Mouse (Mus musculus): ENCODE results near the gene Hist1h4h. TPM values are rescaled to one million over a fixed set of nuclear protein-coding genes. Genes with fewer than 3 reads are reported as not detected.

The Hist1h4h gene
- polyA plus RNA-seq, 1 experiment from 2014 or later: 7.7 TPM

- Histone ChIP-seq H3K27me3 (ENCODE audit: control insufficient read depth, insufficient read depth, low read length) (no peaks in the 10 kb centered on the region), H3K4me1 (ENCODE audit: control insufficient read depth, insufficient read depth, low read length) (peaks cover 5% of the 10 kb centered on the region; the same call in 1 of the 2 replicates), H3K9me3 (replicated peaks; ENCODE audit: control insufficient read depth, low read length) (no peaks in the 10 kb centered on the region), H3K36me3 (ENCODE audit: control insufficient read depth, insufficient read depth) (no peaks in the 10 kb centered on the region), H3K4me2 (ENCODE audit: low read depth, low read length) (peak overlapping the region; percentile 94), H3K27ac (ENCODE audit: low read length) (peak overlapping the region; percentile 86), H3K9ac (ENCODE audit: low read length) (peak overlapping the region; percentile 70), H3K4me3 (ENCODE audit: low read length) (peak overlapping the region; percentile 71)
- peak; percentile 86 for ATAC-seq (replicated peaks; ENCODE audit: extremely low read depth, insufficient read depth, low FRiP score)
- WGBS: under 1% methylated on average over 27 of the region's 27 CpGs
These were observed 13.1 kb upstream of the Hist1h4h start for GRCm38 (mm10) chr13:23517603-23518294.

GRCm38 (mm10) chr13:23518295-23518603 lies 12.6 kb upstream of the Hist1h4h start:
- Histone ChIP-seq H3K9ac (ENCODE audit: low read length) (peak overlapping the region; percentile 62), H3K4me3 (ENCODE audit: low read length) (peak overlapping the region; percentile 71), H3K9me3 (replicated peaks; ENCODE audit: control insufficient read depth, low read length) (no peaks in the 10 kb centered on the region), H3K4me1 (ENCODE audit: control insufficient read depth, insufficient read depth, low read length) (peaks cover 5% of the 10 kb centered on the region; the same call in 1 of the 2 replicates), H3K27ac (ENCODE audit: low read length) (peak overlapping the region; percentile 48; the same call in 1 of the 2 replicates), H3K4me2 (ENCODE audit: low read depth, low read length) (peak overlapping the region; percentile 94), H3K36me3 (ENCODE audit: control insufficient read depth, insufficient read depth) (no peaks in the 10 kb centered on the region), H3K27me3 (ENCODE audit: control insufficient read depth, insufficient read depth, low read length) (no peaks in the 10 kb centered on the region)
- WGBS: under 1% methylated on average over 6 of the region's 6 CpGs
- ATAC-seq (replicated peaks; ENCODE audit: extremely low read depth, insufficient read depth, low FRiP score): no peak

DNA sequence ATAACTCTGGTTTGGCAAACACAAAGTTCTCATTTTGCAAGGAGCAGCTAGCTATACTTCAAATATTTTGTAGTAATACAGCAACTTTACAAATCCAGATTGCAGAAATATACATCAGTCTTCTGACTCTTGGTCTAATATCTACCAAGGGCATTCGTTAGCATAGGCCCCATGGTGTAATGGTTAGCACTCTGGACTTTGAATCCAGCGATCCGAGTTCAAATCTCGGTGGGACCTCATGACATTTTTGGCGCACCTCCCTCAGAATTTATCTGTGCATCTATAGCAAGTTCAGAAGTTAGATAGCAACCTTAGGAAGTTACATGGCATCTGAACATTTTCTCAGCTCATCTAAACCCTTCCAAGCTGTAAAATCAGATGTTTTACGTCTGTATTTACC lies 12.0 kb upstream of the Hist1h4h start:
- ATAC-seq (replicated peaks; ENCODE audit: extremely low read depth, insufficient read depth, low FRiP score): peak; percentile 53; the same call in 1 of the 2 replicates
- Histone ChIP-seq H3K9ac (ENCODE audit: low read length) (peak overlapping the region; percentile 46; the same call in 1 of the 2 replicates), H3K4me2 (ENCODE audit: low read depth, low read length) (peak overlapping the region; percentile 94)

GRCm38 (mm10) chr13:23519416-23519815 lies 11.4 kb upstream of the Hist1h4h start:
- peak overlapping the region; percentile 94 for H3K4me2 ChIP-seq (ENCODE audit: low read depth, low read length)
- no peaks in the 10 kb centered on the region for H3K27me3 ChIP-seq (ENCODE audit: control insufficient read depth, insufficient read depth, low read length)
- whole genome bisulfite sequencing: under 1% methylated on average over 10 of the region's 10 CpGs
- H3K9me3 ChIP-seq (replicated peaks; ENCODE audit: control insufficient read depth, low read length): no peaks in the 10 kb centered on the region
- peaks cover 5% of the 10 kb centered on the region; the same call in 1 of the 2 replicates for H3K4me1 ChIP-seq (ENCODE audit: control insufficient read depth, insufficient read depth, low read length)
- peak overlapping the region; percentile 46; the same call in 1 of the 2 replicates for H3K9ac ChIP-seq (ENCODE audit: low read length)
- ATAC-seq (replicated peaks; ENCODE audit: extremely low read depth, insufficient read depth, low FRiP score): peak; percentile 39; the same call in 1 of the 2 replicates
- H3K27ac ChIP-seq (ENCODE audit: low read length): peak overlapping the region; percentile 72
- peak overlapping the region; percentile 58 for H3K4me3 ChIP-seq (ENCODE audit: low read length)
- no peaks in the 10 kb centered on the region for H3K36me3 ChIP-seq (ENCODE audit: control insufficient read depth, insufficient read depth)

More for the DNA sequence above, 12.0 kb upstream of the Hist1h4h start:
- Histone ChIP-seq H3K27me3 (ENCODE audit: control insufficient read depth, insufficient read depth, low read length) (no peaks in the 10 kb centered on the region), H3K36me3 (ENCODE audit: control insufficient read depth, insufficient read depth) (no peaks in the 10 kb centered on the region), H3K9me3 (replicated peaks; ENCODE audit: control insufficient read depth, low read length) (no peaks in the 10 kb centered on the region), H3K4me3 (ENCODE audit: low read length) (peak overlapping the region; percentile 58), H3K27ac (ENCODE audit: low read length) (peak overlapping the region; percentile 72), H3K4me1 (ENCODE audit: control insufficient read depth, insufficient read depth, low read length) (peaks cover 5% of the 10 kb centered on the region; the same call in 1 of the 2 replicates)
- 0% methylated on average over 6 of the region's 6 CpGs for WGBS

DNA sequence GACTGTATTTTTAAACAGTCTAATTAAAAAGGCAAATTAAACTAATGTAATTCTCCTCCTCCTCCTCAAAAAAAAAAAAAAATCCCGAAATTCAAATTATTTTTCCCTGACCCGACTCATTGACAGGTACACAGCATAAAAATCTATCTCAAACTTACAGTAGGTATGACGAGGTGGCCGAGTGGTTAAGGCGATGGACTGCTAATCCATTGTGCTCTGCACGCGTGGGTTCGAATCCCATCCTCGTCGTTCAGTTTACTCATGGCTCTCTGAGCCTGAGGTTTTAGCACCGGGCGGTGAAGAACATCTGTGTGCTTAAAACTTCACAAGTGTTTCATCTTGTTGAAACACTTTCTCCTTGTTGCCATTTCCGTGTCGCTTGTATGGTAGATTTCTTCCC lies 9.1 kb upstream of the Hist1h4h start:
- Histone ChIP-seq H3K27me3 (ENCODE audit: control insufficient read depth, insufficient read depth, low read length) (no peaks in the 10 kb centered on the region), H3K27ac (ENCODE audit: low read length) (no peak overlapping the region), H3K36me3 (ENCODE audit: control insufficient read depth, insufficient read depth) (no peaks in the 10 kb centered on the region), H3K9me3 (replicated peaks; ENCODE audit: control insufficient read depth, low read length) (no peaks in the 10 kb centered on the region), H3K9ac (ENCODE audit: low read length) (no peak overlapping the region), H3K4me1 (ENCODE audit: control insufficient read depth, insufficient read depth, low read length) (peaks cover 7% of the 10 kb centered on the region; the same call in 1 of the 2 replicates), H3K4me3 (ENCODE audit: low read length) (peak overlapping the region; percentile 2; the same call in 1 of the 2 replicates), H3K4me2 (ENCODE audit: low read depth, low read length) (peak overlapping the region; percentile 49)
- ATAC-seq (replicated peaks; ENCODE audit: extremely low read depth, insufficient read depth, low FRiP score): no peak; the same call in 1 of the 2 replicates
- 1% methylated on average over 14 of the region's 14 CpGs for WGBS

DNA sequence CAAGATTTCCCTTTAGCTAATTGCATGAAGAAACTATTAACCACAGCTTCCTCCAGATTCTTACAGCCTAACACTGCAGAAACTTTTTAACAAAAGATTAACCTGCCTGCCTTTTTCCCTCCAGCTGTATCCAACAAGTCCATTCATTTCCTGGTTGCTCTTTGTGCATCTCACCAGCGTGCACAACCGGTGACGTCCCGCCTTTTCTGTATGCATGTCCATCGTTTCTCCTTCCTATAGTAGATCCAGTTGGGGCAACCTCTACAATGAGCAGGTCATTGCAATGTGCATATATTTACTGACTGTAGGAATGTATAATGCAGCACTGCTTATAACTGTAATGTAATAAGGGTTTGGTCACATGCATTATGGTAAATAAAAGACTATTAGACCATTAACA lies 6.9 kb upstream of the Hist1h4h start:
- peaks cover 14% of the 10 kb centered on the region for H3K4me1 ChIP-seq (ENCODE audit: control insufficient read depth, insufficient read depth, low read length)
- no peaks in the 10 kb centered on the region for H3K36me3 ChIP-seq (ENCODE audit: control insufficient read depth, insufficient read depth)
- no peaks in the 10 kb centered on the region for H3K27me3 ChIP-seq (ENCODE audit: control insufficient read depth, insufficient read depth, low read length)
- H3K9me3 ChIP-seq (replicated peaks; ENCODE audit: control insufficient read depth, low read length): no peaks in the 10 kb centered on the region
- H3K4me2 ChIP-seq (ENCODE audit: low read depth, low read length): no peak overlapping the region
- H3K9ac ChIP-seq (ENCODE audit: low read length): no peak overlapping the region
- ATAC-seq (replicated peaks; ENCODE audit: extremely low read depth, insufficient read depth, low FRiP score): no peak
- H3K4me3 ChIP-seq (ENCODE audit: low read length): no peak overlapping the region
- no peak overlapping the region for H3K27ac ChIP-seq (ENCODE audit: low read length)
- 44% methylated on average over 5 of the region's 5 CpGs for WGBS

GRCm38 (mm10) chr13:23524654-23525053 lies 6.2 kb upstream of the Hist1h4h start:
- Histone ChIP-seq H3K27me3 (ENCODE audit: control insufficient read depth, insufficient read depth, low read length) (no peaks in the 10 kb centered on the region), H3K4me2 (ENCODE audit: low read depth, low read length) (no peak overlapping the region), H3K27ac (ENCODE audit: low read length) (no peak overlapping the region), H3K9me3 (replicated peaks; ENCODE audit: control insufficient read depth, low read length) (no peaks in the 10 kb centered on the region), H3K36me3 (ENCODE audit: control insufficient read depth, insufficient read depth) (no peaks in the 10 kb centered on the region), H3K9ac (ENCODE audit: low read length) (no peak overlapping the region), H3K4me3 (ENCODE audit: low read length) (no peak overlapping the region), H3K4me1 (ENCODE audit: control insufficient read depth, insufficient read depth, low read length) (peaks cover 14% of the 10 kb centered on the region)
- no peak for ATAC-seq (replicated peaks; ENCODE audit: extremely low read depth, insufficient read depth, low FRiP score)
- 13% methylated on average over 5 of the region's 5 CpGs for WGBS

- Histone ChIP-seq H3K9ac (ENCODE audit: low read length) (peak overlapping the region; percentile 42), H3K9me3 (replicated peaks; ENCODE audit: control insufficient read depth, low read length) (no peaks in the 10 kb centered on the region), H3K4me1 (ENCODE audit: control insufficient read depth, insufficient read depth, low read length) (peaks cover 14% of the 10 kb centered on the region), H3K36me3 (ENCODE audit: control insufficient read depth, insufficient read depth) (no peaks in the 10 kb centered on the region), H3K27me3 (ENCODE audit: control insufficient read depth, insufficient read depth, low read length) (no peaks in the 10 kb centered on the region), H3K27ac (ENCODE audit: low read length) (no peak overlapping the region), H3K4me2 (ENCODE audit: low read depth, low read length) (peak overlapping the region; percentile 58), H3K4me3 (ENCODE audit: low read length) (peak overlapping the region; percentile 43)
- no peak for ATAC-seq (replicated peaks; ENCODE audit: extremely low read depth, insufficient read depth, low FRiP score)
- whole genome bisulfite sequencing: 2% methylated on average over 10 of the region's 10 CpGs
These were observed 4.9 kb upstream of the Hist1h4h start for GRCm38 (mm10) chr13:23525901-23526300.

- Histone ChIP-seq H3K4me2 (ENCODE audit: low read depth, low read length) (peak overlapping the region; percentile 58), H3K27ac (ENCODE audit: low read length) (no peak overlapping the region), H3K36me3 (ENCODE audit: control insufficient read depth, insufficient read depth) (no peaks in the 10 kb centered on the region), H3K9me3 (replicated peaks; ENCODE audit: control insufficient read depth, low read length) (no peaks in the 10 kb centered on the region), H3K4me1 (ENCODE audit: control insufficient read depth, insufficient read depth, low read length) (peaks cover 13% of the 10 kb centered on the region), H3K9ac (ENCODE audit: low read length) (peak overlapping the region; percentile 42), H3K4me3 (ENCODE audit: low read length) (peak overlapping the region; percentile 43), H3K27me3 (ENCODE audit: control insufficient read depth, insufficient read depth, low read length) (no peaks in the 10 kb centered on the region)
- no peak for ATAC-seq (replicated peaks; ENCODE audit: extremely low read depth, insufficient read depth, low FRiP score)
- WGBS: under 1% methylated on average over 17 of the region's 17 CpGs
These were observed 4.5 kb upstream of the Hist1h4h start for GRCm38 (mm10) chr13:23526312-23526711.
